Mouse (Mus musculus) embryo, embryonic 10 days (tissue): Measurements from ENCODE around the gene Aldh1l2.

ENCODE experiments used
- DNase-seq: peaks from one replicate; pipeline ENCODE4 v3.0.0-alpha.2; 2015; ENCODE audit warnings: low spot score

Gene Aldh1l2

GRCm38 (mm10) chr10:83457531-83457930 is 76.4 kb downstream of the Aldh1l2 start:
- DNase-seq = no peak

- DNase-seq = no peak
Measured at GRCm38 (mm10) chr10:83448582-83448981, 85.4 kb downstream of the Aldh1l2 start.
